In genomic region chr15:102965003-102965891, GRCm38 (mm10) we compare ENCODE assay signal across 28 mouse cellular contexts. TPM values are rescaled to one million over a fixed set of nuclear protein-coding genes. Genes with fewer than 3 reads are reported as not detected.
DNase-seq lines count a peak whose midpoint lies in the region; ATAC-seq and TF ChIP-seq lines count a peak whose summit lies in the region.
"Had no signal": no experiment of that assay in that cellular context is flagged by ENCODE, and none has a peak within 500 bp of the region (broad histone marks: within the 10 kb centered on the region; RNA-seq: fewer than 3 reads in every experiment).

No protein-coding gene starts in this region.

- H3K9ac ChIP-seq in midbrain, embryonic 11.5 days (ENCODE audit: low read length), result no peak overlapping the region
- H3K9ac ChIP-seq in midbrain, embryonic 16.5 days (ENCODE audit: low read depth, low read length), result no peak overlapping the region
- peak overlapping the region; percentile 40 for H3K9ac ChIP-seq in limb, embryonic 14.5 days (ENCODE audit: low read depth, low read length, severe bottlenecking)
- H3K9ac ChIP-seq: embryonic facial prominence, embryonic 15.5 days; forebrain, postnatal 0 days; heart, embryonic 12.5 days; hindbrain, embryonic 14.5 days; intestine, embryonic 15.5 days; liver, embryonic 14.5 days; lung, embryonic 15.5 days had no signal

- no peak for ATAC-seq in midbrain, embryonic 11.5 days (ENCODE audit: low FRiP score)
- no peak for ATAC-seq in midbrain, embryonic 16.5 days
- no peak for ATAC-seq in limb, embryonic 14.5 days (ENCODE audit: low FRiP score, low read depth)
- ATAC-seq: forebrain, postnatal 0 days had no signal

- intact Hi-C loops in gastrocnemius, postnatal 14 days (cut with DNase I; ENCODE audit: low total_unique reads), result no loop called here

- no peak overlapping the region for H3K27ac ChIP-seq in midbrain, embryonic 11.5 days (ENCODE audit: low read depth, low read length)
- no peak overlapping the region for H3K27ac ChIP-seq in midbrain, embryonic 16.5 days (ENCODE audit: low read length)
- H3K27ac ChIP-seq in limb, embryonic 14.5 days (replicated peaks; ENCODE audit: low read depth, low read length), result peak overlapping the region; percentile 63
- H3K27ac ChIP-seq: embryonic facial prominence, embryonic 15.5 days; hindbrain, embryonic 14.5 days; intestine, embryonic 15.5 days; layer of hippocampus, adult 2 months; liver, embryonic 14.5 days; lung, embryonic 15.5 days had no signal

- no peaks in the 10 kb centered on the region; the same call in 1 of the 2 replicates for H3K4me1 ChIP-seq in midbrain, embryonic 11.5 days (ENCODE audit: control insufficient read depth, insufficient read depth, low read length)
- H3K4me1 ChIP-seq in midbrain, embryonic 16.5 days (ENCODE audit: control insufficient read depth, insufficient read depth, low read length), result peaks cover 3% of the 10 kb centered on the region; the same call in 1 of the 2 replicates
- peaks cover 4% of the 10 kb centered on the region; the same call in 1 of the 2 replicates for H3K4me1 ChIP-seq in limb, embryonic 14.5 days (ENCODE audit: control insufficient read depth, insufficient read depth, low read length)

- peak; percentile 12 for DNase-seq in gastrocnemius, postnatal 14 days
- no peak for DNase-seq in gastrocnemius, adult 8-10 months (ENCODE audit: low spot score in 2 of 2)
- DNase-seq in midbrain, embryonic 11.5 days (ENCODE audit: low spot score, missing footprints), result peak; percentile 95
- DNase-seq in limb, embryonic 14.5 days (ENCODE audit: low spot score), result no peak
- DNase-seq in yolk sac, embryonic 10.5 days (ENCODE audit: low spot score), result peak; percentile 12
- DNase-seq in retina, postnatal 1 day, result no peak
- DNase-seq in T-cell, adult 2 months (ENCODE audit: low spot score), result no peak
- DNase-seq: adrenal gland, postnatal 25 days; cerebellum, adult 11-12 months; cerebellum, postnatal 14 days; embryo, embryonic 11 days; heart, adult 11 months; layer of hippocampus, postnatal 36 days; lung, postnatal 4 days; right cerebral cortex, adult 18-20 months; thymus, postnatal 4 days had no signal

- H3K9me3 ChIP-seq in midbrain, embryonic 11.5 days (ENCODE audit: control insufficient read depth, low read length), result no peaks in the 10 kb centered on the region
- H3K9me3 ChIP-seq in midbrain, embryonic 16.5 days (replicated peaks; ENCODE audit: control insufficient read depth, low read length, poor library complexity, severe bottlenecking), result no peaks in the 10 kb centered on the region
- no peaks in the 10 kb centered on the region for H3K9me3 ChIP-seq in limb, embryonic 14.5 days (ENCODE audit: control insufficient read depth, low read length)
- H3K9me3 ChIP-seq: embryonic facial prominence, embryonic 15.5 days; G1E; heart, embryonic 12.5 days; intestine, embryonic 15.5 days; lung, embryonic 15.5 days had no signal

- H3K4me3 ChIP-seq in midbrain, embryonic 11.5 days (ENCODE audit: low read depth, low read length), result no peak overlapping the region
- H3K4me3 ChIP-seq in midbrain, embryonic 16.5 days (ENCODE audit: low read depth, low read length), result no peak overlapping the region
- peak overlapping the region; percentile 38 for H3K4me3 ChIP-seq in limb, embryonic 14.5 days (replicated peaks; ENCODE audit: low read length)
- H3K4me3 ChIP-seq: embryonic facial prominence, embryonic 15.5 days; heart, embryonic 12.5 days; intestine, embryonic 15.5 days; layer of hippocampus, adult 2 months; lung, embryonic 15.5 days had no signal

- H3K4me2 ChIP-seq in midbrain, embryonic 11.5 days, result no peak overlapping the region
- H3K4me2 ChIP-seq in midbrain, embryonic 16.5 days (ENCODE audit: low read length), result no peak overlapping the region
- H3K4me2 ChIP-seq in limb, embryonic 14.5 days (replicated peaks; ENCODE audit: low read depth, low read length, severe bottlenecking), result peak overlapping the region; percentile 54
- H3K4me2 ChIP-seq: embryonic facial prominence, embryonic 15.5 days; heart, embryonic 12.5 days; hindbrain, embryonic 14.5 days; lung, embryonic 15.5 days had no signal

- no peak for TF ChIP-seq POLR2A in limb, embryonic 14.5 days (IDR thresholded peaks at IDR 0.05; ENCODE audit: borderline replicate concordance, extremely low read depth, insufficient read depth, insufficient read length)

- H3K27me3 ChIP-seq in midbrain, embryonic 11.5 days (ENCODE audit: control insufficient read depth, insufficient read depth, low read length), result peaks cover 98% of the 10 kb centered on the region
- H3K27me3 ChIP-seq in midbrain, embryonic 16.5 days (ENCODE audit: control insufficient read depth, insufficient read depth, low read depth, low read length), result peaks cover 90% of the 10 kb centered on the region
- H3K27me3 ChIP-seq in limb, embryonic 14.5 days (ENCODE audit: control insufficient read depth, insufficient read depth, low read length), result peaks cover 88% of the 10 kb centered on the region

- 2% methylated on average over 26 of the region's 26 CpGs for WGBS in midbrain, embryonic 11.5 days
- whole genome bisulfite sequencing in midbrain, embryonic 16.5 days, result 3% methylated on average over 26 of the region's 26 CpGs
- 7% methylated on average over 26 of the region's 26 CpGs for WGBS in limb, embryonic 14.5 days

- H3K36me3 ChIP-seq in midbrain, embryonic 11.5 days (ENCODE audit: control insufficient read depth, insufficient read depth, low read length), result no peaks in the 10 kb centered on the region
- no peaks in the 10 kb centered on the region for H3K36me3 ChIP-seq in midbrain, embryonic 16.5 days (ENCODE audit: control insufficient read depth, insufficient read depth, low read length)
- no peaks in the 10 kb centered on the region for H3K36me3 ChIP-seq in limb, embryonic 14.5 days (ENCODE audit: control insufficient read depth, insufficient read depth, low read length)
- H3K36me3 ChIP-seq: embryonic facial prominence, embryonic 15.5 days; G1E; heart, embryonic 12.5 days; intestine, embryonic 15.5 days; lung, embryonic 15.5 days had no signal

RNA-seq across cellular contexts. Expression of gene Hoxc10, which starts 1.3 kb away (rescaled TPM):
- 10 to 100 TPM; 47.9 to 48.0 TPM for total RNA-seq in gastrocnemius, postnatal 14 days (2021)
- total RNA-seq in gastrocnemius, adult 8-10 months (2022), result 100 to 1,000 TPM in 1 of 4 experiments, 10 to 100 TPM in 3; 77.4 to 106 (median 88.9) TPM
- polyA plus RNA-seq in midbrain, embryonic 11.5 days (2014; fragmentation: Nextera tagmentation; extraction: Ambion mirVana), result not detected in 2 replicates
- not detected in 2 replicates for polyA plus RNA-seq in midbrain, embryonic 16.5 days (2015; fragmentation: Nextera tagmentation; extraction: Ambion mirVana)
- 9.7 and 14.3 TPM in 2 replicates for polyA plus RNA-seq in limb, embryonic 14.5 days (2012; rRNA removed)
- 5.8 and 6.0 TPM in 2 replicates for polyA plus RNA-seq in limb, embryonic 14.5 days (2014; fragmentation: Nextera tagmentation; extraction: Ambion mirVana)
- total RNA-seq: forebrain, postnatal 0 days; heart, postnatal 25 days; layer of hippocampus, adult 2 months; layer of hippocampus, postnatal 36 days; left cerebral cortex, postnatal 36 days had no signal
- polyA plus RNA-seq: embryonic facial prominence, embryonic 15.5 days; forebrain, postnatal 0 days; heart, embryonic 12.5 days; hindbrain, embryonic 14.5 days; liver, embryonic 14.5 days; lung, embryonic 15.5 days had no signal

RNA-seq across cellular contexts. Expression of gene Hoxc5, which starts 2.0 kb away (rescaled TPM):
- total RNA-seq in gastrocnemius, postnatal 14 days (2021), result 1 to 10 TPM; 1.4 to 1.8 TPM
- 1 to 10 TPM; 1.6 to 3.4 (median 2.4) TPM for total RNA-seq in gastrocnemius, adult 8-10 months (2022)
- polyA plus RNA-seq in midbrain, embryonic 11.5 days (2014; fragmentation: Nextera tagmentation; extraction: Ambion mirVana), result not detected in 2 replicates
- 0.22 TPM in 1 of 2 replicates, not detected in the other for polyA plus RNA-seq in midbrain, embryonic 16.5 days (2015; fragmentation: Nextera tagmentation; extraction: Ambion mirVana)
- 7.6 and 9.0 TPM in 2 replicates for polyA plus RNA-seq in limb, embryonic 14.5 days (2012; rRNA removed)
- polyA plus RNA-seq in limb, embryonic 14.5 days (2014; fragmentation: Nextera tagmentation; extraction: Ambion mirVana), result 2.6 and 3.5 TPM in 2 replicates
- total RNA-seq: forebrain, postnatal 0 days; heart, postnatal 25 days; layer of hippocampus, adult 2 months; layer of hippocampus, postnatal 36 days; left cerebral cortex, postnatal 36 days had no signal
- polyA plus RNA-seq: forebrain, postnatal 0 days had no signal

RNA-seq across cellular contexts. Expression of gene Hoxc9, which starts 11.0 kb away (rescaled TPM):
- total RNA-seq in gastrocnemius, postnatal 14 days (2021), result 1 to 10 TPM; 5.7 to 5.8 TPM
- total RNA-seq in gastrocnemius, adult 8-10 months (2022), result 1 to 10 TPM; 5.3 to 7.4 (median 6.0) TPM
- polyA plus RNA-seq in midbrain, embryonic 11.5 days (2014; fragmentation: Nextera tagmentation; extraction: Ambion mirVana), result not detected in 2 replicates
- not detected in 2 replicates for polyA plus RNA-seq in midbrain, embryonic 16.5 days (2015; fragmentation: Nextera tagmentation; extraction: Ambion mirVana)
- polyA plus RNA-seq in limb, embryonic 14.5 days (2012; rRNA removed), result 2.1 TPM in 2 replicates
- 1.1 and 1.3 TPM in 2 replicates for polyA plus RNA-seq in limb, embryonic 14.5 days (2014; fragmentation: Nextera tagmentation; extraction: Ambion mirVana)
- total RNA-seq: forebrain, postnatal 0 days; heart, postnatal 25 days; layer of hippocampus, adult 2 months; layer of hippocampus, postnatal 36 days; left cerebral cortex, postnatal 36 days had no signal
- polyA plus RNA-seq: embryonic facial prominence, embryonic 15.5 days; forebrain, postnatal 0 days; heart, embryonic 12.5 days; lung, embryonic 15.5 days had no signal

RNA-seq across cellular contexts. Expression of gene Hoxc11, which starts 11.0 kb away (rescaled TPM):
- 1 to 10 TPM; 6.6 to 9.1 TPM for total RNA-seq in gastrocnemius, postnatal 14 days (2021)
- 1 to 10 TPM; 6.0 to 8.8 (median 7.6) TPM for total RNA-seq in gastrocnemius, adult 8-10 months (2022)
- not detected in 2 replicates for polyA plus RNA-seq in midbrain, embryonic 11.5 days (2014; fragmentation: Nextera tagmentation; extraction: Ambion mirVana)
- polyA plus RNA-seq in midbrain, embryonic 16.5 days (2015; fragmentation: Nextera tagmentation; extraction: Ambion mirVana), result not detected in 2 replicates
- 7.4 and 7.6 TPM in 2 replicates for polyA plus RNA-seq in limb, embryonic 14.5 days (2012; rRNA removed)
- 1.4 TPM in 2 replicates for polyA plus RNA-seq in limb, embryonic 14.5 days (2014; fragmentation: Nextera tagmentation; extraction: Ambion mirVana)
- total RNA-seq: adrenal gland, postnatal 25 days; forebrain, postnatal 0 days; heart, postnatal 25 days; layer of hippocampus, adult 2 months; layer of hippocampus, postnatal 36 days; left cerebral cortex, postnatal 36 days had no signal
- polyA plus RNA-seq: embryonic facial prominence, embryonic 15.5 days; forebrain, postnatal 0 days; G1E; heart, embryonic 12.5 days; hindbrain, embryonic 14.5 days; intestine, embryonic 15.5 days; liver, embryonic 14.5 days; lung, embryonic 15.5 days had no signal

RNA-seq across cellular contexts. Expression of gene Hoxc8, which starts 25.2 kb away (rescaled TPM):
- 1 to 10 TPM; 1.1 to 1.2 TPM for total RNA-seq in gastrocnemius, postnatal 14 days (2021)
- total RNA-seq in gastrocnemius, adult 8-10 months (2022), result 1 to 10 TPM; 1.3 to 1.5 (median 1.4) TPM
- not detected in 2 replicates for polyA plus RNA-seq in midbrain, embryonic 11.5 days (2014; fragmentation: Nextera tagmentation; extraction: Ambion mirVana)
- not detected in 2 replicates for polyA plus RNA-seq in midbrain, embryonic 16.5 days (2015; fragmentation: Nextera tagmentation; extraction: Ambion mirVana)
- 3.5 and 3.9 TPM in 2 replicates for polyA plus RNA-seq in limb, embryonic 14.5 days (2012; rRNA removed)
- polyA plus RNA-seq in limb, embryonic 14.5 days (2014; fragmentation: Nextera tagmentation; extraction: Ambion mirVana), result 1.9 TPM in 2 replicates
- total RNA-seq: forebrain, postnatal 0 days; heart, postnatal 25 days; layer of hippocampus, adult 2 months; layer of hippocampus, postnatal 36 days; left cerebral cortex, postnatal 36 days had no signal
- polyA plus RNA-seq: embryonic facial prominence, embryonic 15.5 days; forebrain, postnatal 0 days; lung, embryonic 15.5 days had no signal

Comparison
In these comparisons a context has a peak if more than half of its experiments do, and no peak if none do; other contexts are left out.
1. DNase-seq: peak in gastrocnemius, postnatal 14 days (single experiment), midbrain, embryonic 11.5 days (single experiment) and yolk sac, embryonic 10.5 days (single experiment); none in gastrocnemius, adult 8-10 months (0 of 2), limb, embryonic 14.5 days (single experiment), retina, postnatal 1 day (single experiment) and T-cell, adult 2 months (single experiment).